Mouse (Mus musculus): ENCODE results near the gene Pgm1.

DNA sequence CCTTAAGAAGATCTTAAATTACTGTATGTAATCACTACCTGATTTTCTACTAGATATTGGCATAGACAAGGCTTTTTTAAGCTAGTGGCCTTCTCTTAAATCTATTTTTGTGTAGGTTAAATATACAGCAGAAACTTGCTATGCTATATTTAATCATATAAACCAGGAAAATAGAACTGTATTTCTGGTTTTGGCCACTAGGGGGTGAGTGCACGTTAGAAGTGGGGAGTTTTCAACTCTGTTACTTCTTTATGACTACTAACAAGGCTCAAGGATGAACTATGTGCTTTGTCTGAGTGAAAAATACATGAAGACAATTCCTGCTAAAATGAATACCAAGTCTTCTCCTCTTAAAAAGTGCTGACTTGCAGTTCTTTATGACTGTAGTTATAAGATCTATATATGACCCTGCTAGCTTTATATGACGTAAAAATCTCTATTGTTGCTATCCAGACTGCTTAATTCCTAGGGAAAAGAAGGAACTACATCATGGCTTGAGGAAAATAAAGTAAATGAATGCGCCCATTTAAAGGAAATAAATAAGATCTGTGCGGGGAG, 15.2 kb upstream of the Pgm1 start:
- TF ChIP-seq CTCF (IDR thresholded peaks at IDR 0.05; ENCODE audit: extremely low read depth, insufficient read depth, low read length) (no peak), POLR2A (IDR thresholded peaks at IDR 0.05; ENCODE audit: extremely low read depth, insufficient read depth, low read length) (no peak)

Data from cortical plate, adult 2 months (tissue).